Mouse (Mus musculus) forebrain, embryonic 16.5 days (tissue): ENCODE data around the gene Man1c1. TPM values are rescaled to one million over a fixed set of nuclear protein-coding genes. Genes with fewer than 3 reads are reported as not detected.

Experiments used
- ATAC-seq: fragments of 200-750 bp; cut with Nextera tagmentation; 2 replicates; pipeline ENCODE4 v1.8.0; 2017; ENCODE audit warnings: mild to moderate bottlenecking, moderate library complexity
- H3K27ac ChIP-seq: fragments of 300-500 bp; sonication (generic); 2 replicates; pipeline ENCODE4 v1.5.1; 2014; ENCODE audit warnings: low read length, control low read depth
- H3K27me3 ChIP-seq: fragments of 300-500 bp; sonication (generic); replicated peaks from 2 replicates; pipeline ENCODE4 v1.6.1; 2014; ENCODE audit warnings: low read length; ENCODE audit not compliant: control insufficient read depth, insufficient read depth
- H3K36me3 ChIP-seq: fragments of 300-500 bp; sonication (generic); 2 replicates; pipeline ENCODE4 v1.6.1; 2014; ENCODE audit not compliant: control insufficient read depth, insufficient read depth
- H3K4me1 ChIP-seq: fragments of 300-500 bp; sonication (generic); replicated peaks from 2 replicates; pipeline ENCODE4 v1.6.1; 2014; ENCODE audit warnings: low read length; ENCODE audit not compliant: control insufficient read depth, insufficient read depth
- H3K4me2 ChIP-seq: fragments of 300-500 bp; sonication (generic); 2 replicates; pipeline ENCODE4 v1.6.1; 2014; ENCODE audit warnings: mild to moderate bottlenecking, low read length, control low read depth
- H3K4me3 ChIP-seq: fragments of 300-500 bp; sonication (generic); replicated peaks from 2 replicates; pipeline ENCODE4 v1.5.1; 2014; ENCODE audit warnings: mild to moderate bottlenecking, low read length, control low read depth
- H3K9ac ChIP-seq: fragments of 300-500 bp; sonication (generic); replicated peaks from 2 replicates; pipeline ENCODE4 v1.6.1; 2014; ENCODE audit warnings: low read depth, low read length, control low read depth
- H3K9me3 ChIP-seq: fragments of 300-500 bp; sonication (generic); 2 replicates; pipeline ENCODE4 v1.6.1; 2016; ENCODE audit warnings: low read length; ENCODE audit not compliant: control insufficient read depth
- WGBS: fragments of 180-500 bp; shearing (Covaris S2); extraction: QIAGEN DNeasy Blood & Tissue Kit; methylation state at CpG from one replicate; pipeline ENCODE4 v1.1.7; 2014; 5-methylcytosine and 5-hydroxymethylcytosine counted together
- polyA plus RNA-seq: library from polyadenylated mRNA; unstranded; fragments of >200 nt; fragmentation: Nextera tagmentation; extraction: Ambion mirVana; gene quantifications from 2 replicates; pipeline ENCODE4 v1.2.1, GENCODE M21; 2015

Gene Man1c1
- polyA plus RNA-seq, 1 experiment from 2014 or later: 2.3 TPM

- ATAC-seq: no peak
- Histone ChIP-seq H3K4me1 (peaks cover 33% of the 10 kb centered on the region), H3K27me3 (no peaks in the 10 kb centered on the region), H3K27ac (no peak overlapping the region), H3K36me3 (no peaks in the 10 kb centered on the region), H3K4me2 (no peak overlapping the region), H3K4me3 (no peak overlapping the region), H3K9ac (no peak overlapping the region), H3K9me3 (no peaks in the 10 kb centered on the region)
- WGBS: 45% methylated on average over 5 of the region's 5 CpGs
Observed at GRCm38 (mm10) chr4:134657473-134657872, 46.6 kb downstream of the Man1c1 start.

- no peak for ATAC-seq
- Histone ChIP-seq H3K4me2 (no peak overlapping the region), H3K4me1 (peaks cover 9% of the 10 kb centered on the region), H3K27ac (no peak overlapping the region), H3K9ac (no peak overlapping the region), H3K27me3 (no peaks in the 10 kb centered on the region), H3K4me3 (no peak overlapping the region), H3K36me3 (no peaks in the 10 kb centered on the region), H3K9me3 (no peaks in the 10 kb centered on the region)
- WGBS: 87% methylated on average over 6 of the region's 6 CpGs
Observed at GRCm38 (mm10) chr4:134654391-134654790, 49.7 kb downstream of the Man1c1 start.

GRCm38 (mm10) chr4:134652720-134653119, 51.4 kb downstream of the Man1c1 start:
- Histone ChIP-seq H3K9me3 (no peaks in the 10 kb centered on the region), H3K4me2 (no peak overlapping the region), H3K4me3 (no peak overlapping the region), H3K27me3 (no peaks in the 10 kb centered on the region), H3K4me1 (0 out of 2 replicates have a peak, but pooled peaks cover 5% of the 10 kb centered on the region), H3K27ac (no peak overlapping the region), H3K36me3 (no peaks in the 10 kb centered on the region), H3K9ac (no peak overlapping the region)
- WGBS: 54% methylated on average over 4 of the region's 4 CpGs
- ATAC-seq: no peak

- no peak overlapping the region for H3K4me2 ChIP-seq
- no peak for ATAC-seq
- H3K27me3 ChIP-seq: no peaks in the 10 kb centered on the region
- no peaks in the 10 kb centered on the region for H3K36me3 ChIP-seq
- H3K4me1 ChIP-seq: no peaks in the 10 kb centered on the region
- WGBS: 62% methylated on average over 2 of the region's 2 CpGs
- no peak overlapping the region for H3K4me3 ChIP-seq
- no peak overlapping the region for H3K27ac ChIP-seq
- no peaks in the 10 kb centered on the region for H3K9me3 ChIP-seq
- H3K9ac ChIP-seq: no peak overlapping the region
Observed at GRCm38 (mm10) chr4:134652151-134652550, 51.9 kb downstream of the Man1c1 start.

GRCm38 (mm10) chr4:134651358-134651757, 52.7 kb downstream of the Man1c1 start:
- ATAC-seq: no peak
- no peak overlapping the region for H3K9ac ChIP-seq
- H3K27ac ChIP-seq: no peak overlapping the region
- H3K4me2 ChIP-seq: no peak overlapping the region
- 77% methylated on average over 7 of the region's 7 CpGs for WGBS
- no peaks in the 10 kb centered on the region for H3K9me3 ChIP-seq
- no peaks in the 10 kb centered on the region for H3K4me1 ChIP-seq
- no peaks in the 10 kb centered on the region for H3K36me3 ChIP-seq
- no peak overlapping the region for H3K4me3 ChIP-seq
- no peaks in the 10 kb centered on the region for H3K27me3 ChIP-seq

- Histone ChIP-seq H3K27ac (no peak overlapping the region), H3K36me3 (no peaks in the 10 kb centered on the region), H3K27me3 (no peaks in the 10 kb centered on the region), H3K4me1 (peaks cover 14% of the 10 kb centered on the region), H3K9ac (no peak overlapping the region), H3K4me3 (no peak overlapping the region), H3K9me3 (no peaks in the 10 kb centered on the region), H3K4me2 (no peak overlapping the region)
- no peak for ATAC-seq
- 89% methylated on average over 21 of the region's 21 CpGs for WGBS
Observed at GRCm38 (mm10) chr4:134645042-134645948, 58.8 kb downstream of the Man1c1 start.

- 92% methylated on average over 6 of the region's 6 CpGs for WGBS
- Histone ChIP-seq H3K4me3 (no peak overlapping the region), H3K9me3 (no peaks in the 10 kb centered on the region), H3K4me1 (peaks cover 14% of the 10 kb centered on the region), H3K9ac (no peak overlapping the region), H3K27me3 (no peaks in the 10 kb centered on the region), H3K36me3 (no peaks in the 10 kb centered on the region), H3K4me2 (no peak overlapping the region), H3K27ac (no peak overlapping the region)
- ATAC-seq: no peak
Observed at GRCm38 (mm10) chr4:134644410-134644809, 59.7 kb downstream of the Man1c1 start.

- no peaks in the 10 kb centered on the region for H3K27me3 ChIP-seq
- H3K9ac ChIP-seq: no peak overlapping the region
- no peaks in the 10 kb centered on the region for H3K36me3 ChIP-seq
- ATAC-seq: peak; percentile 72
- H3K4me2 ChIP-seq: no peak overlapping the region
- WGBS: 68% methylated on average over 30 of the region's 30 CpGs
- no peaks in the 10 kb centered on the region for H3K9me3 ChIP-seq
- peaks cover 14% of the 10 kb centered on the region for H3K4me1 ChIP-seq
- no peak overlapping the region for H3K4me3 ChIP-seq
- H3K27ac ChIP-seq: no peak overlapping the region
Observed at GRCm38 (mm10) chr4:134641711-134642516, 62.2 kb downstream of the Man1c1 start.

- Histone ChIP-seq H3K9ac (no peak overlapping the region), H3K27me3 (no peaks in the 10 kb centered on the region), H3K27ac (no peak overlapping the region), H3K4me1 (peaks cover 14% of the 10 kb centered on the region), H3K4me3 (no peak overlapping the region), H3K4me2 (no peak overlapping the region), H3K36me3 (no peaks in the 10 kb centered on the region), H3K9me3 (no peaks in the 10 kb centered on the region)
- 86% methylated on average over 7 of the region's 7 CpGs for whole genome bisulfite sequencing
- ATAC-seq: no peak
Observed at GRCm38 (mm10) chr4:134639325-134639724, 64.8 kb downstream of the Man1c1 start.
